Mouse (Mus musculus) ES-Bruce4 (cell line): ENCODE measurements around the gene Cdkl3. TPM values are rescaled to one million over a fixed set of nuclear protein-coding genes. Genes with fewer than 3 reads are reported as not detected.

Experiments
- H3K27ac ChIP-seq: 2 replicates; pipeline ENCODE4 v1.5.1; 2012; ENCODE audit warnings: low read length, inconsistent platforms; ENCODE audit not compliant: insufficient read depth
- H3K27me3 ChIP-seq: 2 replicates; pipeline ENCODE4 v1.6.1; 2012; ENCODE audit warnings: mild to moderate bottlenecking, low read length, inconsistent platforms; ENCODE audit not compliant: control insufficient read depth, poor library complexity, insufficient read depth, severe bottlenecking
- H3K36me3 ChIP-seq: 2 replicates; pipeline ENCODE4 v1.6.1; 2012; ENCODE audit warnings: inconsistent platforms, mild to moderate bottlenecking, low read length, moderate library complexity; ENCODE audit not compliant: control insufficient read depth, poor library complexity, insufficient read depth, severe bottlenecking
- H3K4me1 ChIP-seq: one replicate; pipeline ENCODE4 v1.8.1; 2011; ENCODE audit warnings: low read length; ENCODE audit not compliant: control insufficient read depth, insufficient read depth
- H3K4me3 ChIP-seq: 2 replicates; pipeline ENCODE4 v1.5.1; 2011; ENCODE audit warnings: low read depth, mild to moderate bottlenecking, low read length
- H3K9ac ChIP-seq: 2 replicates; pipeline ENCODE4 v1.6.1; 2012; ENCODE audit warnings: low read depth, mild to moderate bottlenecking, inconsistent platforms; ENCODE audit not compliant: poor library complexity, severe bottlenecking
- H3K9me3 ChIP-seq: replicated peaks from 2 replicates; pipeline ENCODE4 v1.6.1; 2012; ENCODE audit warnings: mild to moderate bottlenecking, low read length, inconsistent platforms; ENCODE audit not compliant: control insufficient read depth, poor library complexity, insufficient read depth, severe bottlenecking
- CTCF ChIP-seq: IDR thresholded peaks from one replicate; pipeline ENCODE4 v1.8.1; 2011; ENCODE audit warnings: low read depth, low read length
- EP300 ChIP-seq: IDR thresholded peaks from 2 replicates; pipeline ENCODE4 v1.6.1; 2011; ENCODE audit warnings: low read depth, low read length; ENCODE audit not compliant: insufficient read depth
- POLR2A ChIP-seq: IDR thresholded peaks from one replicate; pipeline ENCODE4 v1.8.1; 2011; ENCODE audit warnings: low read length; ENCODE audit not compliant: insufficient read depth
- polyA plus RNA-seq: library from polyadenylated mRNA; stranded (reverse); fragments of >200 nt; gene quantifications from 2 replicates; pipeline ENCODE4 v1.2.4, GENCODE M21; 2011; ENCODE audit warnings: low read depth; ENCODE audit not compliant: missing spikeins, insufficient read depth, insufficient read length

The Cdkl3 gene
- polyA plus RNA-seq, 1 experiment = 12.9 TPM

GRCm38 (mm10) chr11:52089291-52089690 lies 85.3 kb downstream of the Cdkl3 start:
- TF ChIP-seq CTCF (no peak), POLR2A (no peak), EP300 (no peak)
- no peaks in the 10 kb centered on the region for H3K9me3 ChIP-seq
- H3K4me1 ChIP-seq = no peaks in the 10 kb centered on the region
- H3K9ac ChIP-seq = no peak overlapping the region
- H3K27me3 ChIP-seq = no peaks in the 10 kb centered on the region
- no peak overlapping the region for H3K27ac ChIP-seq
- H3K4me3 ChIP-seq = no peak overlapping the region
- H3K36me3 ChIP-seq = no peaks in the 10 kb centered on the region

GRCm38 (mm10) chr11:52091261-52091660 lies 87.2 kb downstream of the Cdkl3 start:
- Histone ChIP-seq H3K36me3 (no peaks in the 10 kb centered on the region), H3K9ac (no peak overlapping the region), H3K27me3 (no peaks in the 10 kb centered on the region), H3K4me3 (no peak overlapping the region), H3K27ac (no peak overlapping the region), H3K9me3 (no peaks in the 10 kb centered on the region), H3K4me1 (no peaks in the 10 kb centered on the region)
- TF ChIP-seq POLR2A (no peak), CTCF (no peak), EP300 (no peak)

GRCm38 (mm10) chr11:52094568-52094967 lies 90.5 kb downstream of the Cdkl3 start:
- Histone ChIP-seq H3K4me3 (no peak overlapping the region), H3K27me3 (no peaks in the 10 kb centered on the region), H3K9me3 (no peaks in the 10 kb centered on the region)

GRCm38 (mm10) chr11:52097016-52097415 lies 93.0 kb downstream of the Cdkl3 start:
- H3K4me1 ChIP-seq = no peaks in the 10 kb centered on the region
- H3K4me3 ChIP-seq = no peak overlapping the region
- no peaks in the 10 kb centered on the region for H3K27me3 ChIP-seq
- no peak overlapping the region for H3K9ac ChIP-seq
- no peaks in the 10 kb centered on the region for H3K9me3 ChIP-seq
- TF ChIP-seq POLR2A = no peak
- no peak for TF ChIP-seq EP300
- TF ChIP-seq CTCF = no peak
- H3K36me3 ChIP-seq = peaks cover 10% of the 10 kb centered on the region
- no peak overlapping the region for H3K27ac ChIP-seq

More at GRCm38 (mm10) chr11:52094568-52094967, 90.5 kb downstream of the Cdkl3 start:
- H3K36me3 ChIP-seq = no peaks in the 10 kb centered on the region
- H3K9ac ChIP-seq = no peak overlapping the region
- no peaks in the 10 kb centered on the region for H3K4me1 ChIP-seq
- TF ChIP-seq EP300 (no peak), POLR2A (no peak), CTCF (no peak)
- H3K27ac ChIP-seq = no peak overlapping the region

GRCm38 (mm10) chr11:52097596-52097995 lies 93.6 kb downstream of the Cdkl3 start:
- H3K27ac ChIP-seq = 0 out of 2 replicates have a peak overlapping the region, but pooled peaks have one; percentile 57
- H3K9me3 ChIP-seq = no peaks in the 10 kb centered on the region
- peaks cover 10% of the 10 kb centered on the region for H3K36me3 ChIP-seq
- no peaks in the 10 kb centered on the region for H3K27me3 ChIP-seq
- H3K4me1 ChIP-seq = no peaks in the 10 kb centered on the region
- TF ChIP-seq CTCF = no peak
- no peak for TF ChIP-seq EP300
- no peak for TF ChIP-seq POLR2A
- no peak overlapping the region for H3K4me3 ChIP-seq
- peak overlapping the region; percentile 52 for H3K9ac ChIP-seq

- peak within 1 kb of the TSS; percentile 70 for H3K27ac ChIP-seq
- H3K36me3 ChIP-seq = peaks cover 10% of the 10 kb centered on the region
- H3K4me1 ChIP-seq = no peaks in the 10 kb centered on the region
- H3K9ac ChIP-seq = peak within 1 kb of the TSS; percentile 95
- no peaks in the 10 kb centered on the region for H3K9me3 ChIP-seq
- no peaks in the 10 kb centered on the region for H3K27me3 ChIP-seq
- peak within 1 kb of the TSS; percentile 85 for H3K4me3 ChIP-seq
- TF ChIP-seq CTCF (no peak), EP300 (0 out of 2 replicates have a peak, but pooled peaks have one; percentile 45), POLR2A (peak; percentile 65)
Measured at GRCm38 (mm10) chr11:52098398-52098946, 94.5 kb downstream of the Cdkl3 start, which contains the start of gene Ppp2ca. Ppp2ca (plus strand) TSS chr11:52098681.
